Mouse (Mus musculus) CH12.LX (cell line): ENCODE measurements around the gene Nsf. TPM values are rescaled to one million over a fixed set of nuclear protein-coding genes. Genes with fewer than 3 reads are reported as not detected.
"Not testable (repeated sequence)": the region's sequence is repeated elsewhere in the genome, so short reads cannot be mapped to it uniquely, and the experiment has no call there.

ENCODE experiments used
- DNase-seq: peaks from one replicate; pipeline ENCODE4 v3.0.0-alpha.2; 2013; ENCODE audit errors: extremely low read depth
- H3K27ac ChIP-seq: 2 replicates; pipeline ENCODE4 v1.5.1; 2012; ENCODE audit warnings: low read depth, mild to moderate bottlenecking, control low read depth, moderate library complexity; ENCODE audit not compliant: insufficient read depth
- H3K27me3 ChIP-seq: replicated peaks from 2 replicates; pipeline ENCODE3; 2012; ENCODE audit warnings: inconsistent platforms
- H3K36me3 ChIP-seq, 2 experiments: replicated peaks in 1 of 2; 2 replicates each; pipeline versions ENCODE3 to v1.6.1; 2012; ENCODE audit warnings: inconsistent platforms in 1 of 2, low read length in 1 of 2, mild to moderate bottlenecking in 1 of 2, mixed read lengths in 1 of 2, moderate library complexity in 1 of 2; ENCODE audit not compliant: control insufficient read depth in 1 of 2, insufficient read depth in 1 of 2
- H3K4me1 ChIP-seq, 2 experiments: 2 replicates each; pipeline ENCODE4 v1.6.1; 2012; ENCODE audit warnings: inconsistent platforms in 1 of 2, moderate library complexity in 1 of 2; ENCODE audit not compliant: insufficient read depth in 2 of 2, control insufficient read depth in 1 of 2
- H3K4me2 ChIP-seq: 2 replicates; pipeline ENCODE4 v1.6.1; 2012; ENCODE audit warnings: low read depth, mild to moderate bottlenecking, control low read depth; ENCODE audit not compliant: poor library complexity, insufficient read depth, severe bottlenecking
- H3K4me3 ChIP-seq, 3 experiments: fragments of 150-350 bp in 1 of 3; sonication (generic) in 1 of 3; replicated peaks in 1 of 3; 2 replicates each; pipeline versions ENCODE3 to v1.5.1; 2011 to 2012; ENCODE audit warnings: low read depth in 2 of 3, low read length in 2 of 3, mild to moderate bottlenecking in 2 of 3, moderate library complexity in 2 of 3, control low read depth in 1 of 3, improper control_type of control experiment in 1 of 3, inconsistent platforms in 1 of 3, mixed read lengths in 1 of 3; ENCODE audit not compliant: poor library complexity in 1 of 3
- H3K79me2 ChIP-seq: replicated peaks from 2 replicates; pipeline ENCODE4 v1.6.1; 2012; ENCODE audit warnings: mild to moderate bottlenecking, moderate library complexity; ENCODE audit not compliant: control insufficient read depth, poor library complexity, insufficient read depth, severe bottlenecking; ENCODE audit errors: extremely low read depth
- H3K9ac ChIP-seq: 2 replicates; pipeline ENCODE4 v1.6.1; 2012; ENCODE audit warnings: low read depth, mild to moderate bottlenecking, control low read depth, moderate library complexity; ENCODE audit not compliant: insufficient read depth
- H3K9me3 ChIP-seq: replicated peaks from 2 replicates; pipeline ENCODE3; 2012; ENCODE audit warnings: low read length, inconsistent platforms, mixed read lengths
- CTCF ChIP-seq, 2 experiments: IDR thresholded peaks in 1 of 2; conservative IDR thresholded peaks in 1 of 2; 2 replicates each; pipeline ENCODE4 v1.5.1; 2011 to 2012; ENCODE audit warnings: low read depth in 2 of 2, low read length in 2 of 2, improper control_type of control experiment in 1 of 2, inconsistent platforms in 1 of 2, mild to moderate bottlenecking in 1 of 2, moderate library complexity in 1 of 2
- E2F4 ChIP-seq: IDR thresholded peaks from 2 replicates; pipeline ENCODE4 v1.6.1; 2011; ENCODE audit warnings: low read depth, low read length, improper control_type of control experiment; ENCODE audit not compliant: insufficient replicate concordance
- ELF1 ChIP-seq: IDR thresholded peaks from 2 replicates; pipeline ENCODE4 v1.6.1; 2014; ENCODE audit warnings: low read depth, mild to moderate bottlenecking, inconsistent platforms, low read length, improper control_type of control experiment
- EP300 ChIP-seq: IDR thresholded peaks from 2 replicates; pipeline ENCODE4 v1.6.1; 2011; ENCODE audit warnings: low read length, improper control_type of control experiment
- GABPA ChIP-seq: IDR thresholded peaks from 2 replicates; pipeline ENCODE4 v1.6.1; 2012; ENCODE audit warnings: low read depth, low read length, improper control_type of control experiment, inconsistent platforms; ENCODE audit not compliant: insufficient replicate concordance
- MAFK ChIP-seq: IDR thresholded peaks from 2 replicates; pipeline ENCODE4 v1.6.1; 2011; ENCODE audit warnings: low read length, improper control_type of control experiment; ENCODE audit not compliant: insufficient replicate concordance
- MAX ChIP-seq: IDR thresholded peaks from 2 replicates; pipeline ENCODE4 v1.6.1; 2011; ENCODE audit warnings: low read length, improper control_type of control experiment
- MEF2A ChIP-seq: IDR thresholded peaks from 2 replicates; pipeline ENCODE4 v1.6.1; 2014; ENCODE audit warnings: low read depth, mild to moderate bottlenecking, inconsistent platforms, low read length, improper control_type of control experiment, borderline replicate concordance
- MYC ChIP-seq: IDR thresholded peaks from 2 replicates; pipeline ENCODE4 v1.6.1; 2011; ENCODE audit warnings: low read depth, mild to moderate bottlenecking, improper control_type of control experiment, low read length
- NRF1 ChIP-seq: IDR thresholded peaks from 2 replicates; pipeline ENCODE4 v1.6.1; 2014; ENCODE audit warnings: low read depth, mild to moderate bottlenecking, inconsistent platforms, low read length, improper control_type of control experiment, moderate library complexity
- PAX5 ChIP-seq: IDR thresholded peaks from 2 replicates; pipeline ENCODE4 v1.6.1; 2012; ENCODE audit warnings: low read length, inconsistent platforms, mixed read lengths
- POLR2AphosphoS2 ChIP-seq: IDR thresholded peaks from 2 replicates; pipeline ENCODE4 v1.6.1; 2011; ENCODE audit warnings: low read depth, low read length, improper control_type of control experiment
- RCOR1 ChIP-seq: conservative IDR thresholded peaks from 2 replicates; pipeline ENCODE4 v1.6.1; 2012; ENCODE audit warnings: low read depth, mild to moderate bottlenecking, inconsistent platforms, low read length, improper control_type of control experiment
- SIN3A ChIP-seq: IDR thresholded peaks from 2 replicates; pipeline ENCODE4 v1.6.1; 2012; ENCODE audit warnings: low read length, improper control_type of control experiment, inconsistent platforms
- SMC3 ChIP-seq: IDR thresholded peaks from 2 replicates; pipeline ENCODE4 v1.6.1; 2011; ENCODE audit warnings: low read depth, low read length, improper control_type of control experiment
- UBTF ChIP-seq: IDR thresholded peaks from 2 replicates; pipeline ENCODE4 v1.6.1; 2012; ENCODE audit warnings: low read depth, mild to moderate bottlenecking, inconsistent platforms, low read length, improper control_type of control experiment, moderate library complexity
- USF2 ChIP-seq: conservative IDR thresholded peaks from 2 replicates; pipeline ENCODE4 v1.6.1; 2011; ENCODE audit warnings: low read depth, low read length, improper control_type of control experiment
- dilution Hi-C: fragments of 300-500 bp; cut with MboI; formaldehyde crosslinking; loops from 2 replicates; pipeline ENCODE4 v1.14.3; 2020; ENCODE audit warnings: low sequenced_read_pairs; ENCODE audit not compliant: extremely low pct_unique_long_range_greater_than_20kb, extremely low pct_ligation_motif_present
- in situ Hi-C: fragments of 300-500 bp; cut with MboI; formaldehyde crosslinking; loops from 3 replicates; pipeline ENCODE4 v1.14.3; 2019; ENCODE audit warnings: low sequenced_read_pairs, low pct_ligation_motif_present, low pct_unique_long_range_greater_than_20kb, mixed read lengths
- polyA plus RNA-seq: library from polyadenylated mRNA; unstranded; fragments of >175 nt; gene quantifications from 2 replicates; pipeline ENCODE4 v1.2.1, GENCODE M21; 2012; ENCODE audit warnings: low read depth; ENCODE audit not compliant: insufficient read length
- total RNA-seq, 2 experiments: library from RNA; depleted of rRNA; stranded (reverse); fragments of 300-350 nt in 1 of 2; fragments of >200 nt in 1 of 2; gene quantifications; 2 replicates each; pipeline ENCODE4 v1.2.3; 2012 to 2014

Gene Nsf
- total and polyA plus RNA-seq, 3 experiments, result 48.1 to 99.3 (median 50.9) TPM

GRCm38 (mm10) chr11:103884749-103885383 is 69.0 kb downstream of the Nsf start:
- Histone ChIP-seq H3K36me3 (peaks cover 37 to 94% of the 10 kb centered on the region in 2 experiments), H3K4me1 (peaks cover 0 to 4% of the 10 kb centered on the region in 2 experiments; a peak in 1 of 4 replicates), H3K9ac (no peak overlapping the region)
- DNase-seq, result no peak
- TF ChIP-seq EP300, result no peak
- TF ChIP-seq SIN3A, result no peak
- no peak for TF ChIP-seq NRF1
- TF ChIP-seq MAX, result no peak
- no peak for TF ChIP-seq GABPA
- TF ChIP-seq SMC3, result no peak
- no peak for TF ChIP-seq POLR2AphosphoS2
- no peak for TF ChIP-seq E2F4
- no peak for TF ChIP-seq MEF2A
- TF ChIP-seq ELF1, result no peak
- TF ChIP-seq USF2, result no peak
- no peak for TF ChIP-seq PAX5
- no peak for TF ChIP-seq MAFK
- no peak for TF ChIP-seq MYC
- no peak for TF ChIP-seq CTCF (conservative IDR thresholded peaks at IDR 0.05 in 1 of 2, IDR thresholded peaks at IDR 0.05 in 1 of 2; ENCODE audit: low read depth in 2 of 2, low read length in 2 of 2)
- TF ChIP-seq UBTF, result no peak
- TF ChIP-seq, all 38 proteins: peak for 0
- in situ Hi-C loops, result no loop called here
- no peaks in the 10 kb centered on the region for H3K9me3 ChIP-seq
- no peak overlapping the region for H3K27ac ChIP-seq
- dilution Hi-C loops, result no loop called here
- H3K27me3 ChIP-seq, result no peaks in the 10 kb centered on the region
- H3K79me2 ChIP-seq, result no peaks in the 10 kb centered on the region
- H3K4me2 ChIP-seq, result no peak overlapping the region
- H3K4me3 ChIP-seq, result no peak overlapping the region

- Histone ChIP-seq H3K4me1 (peaks cover 0 to 4% of the 10 kb centered on the region in 2 experiments; a peak in 1 of 4 replicates), H3K4me2 (no peak overlapping the region), H3K27me3 (no peaks in the 10 kb centered on the region), H3K79me2 (no peaks in the 10 kb centered on the region), H3K4me3 (no peak overlapping the region), H3K9me3 (no peaks in the 10 kb centered on the region), H3K27ac (no peak overlapping the region), H3K36me3 (peaks cover 38 to 91% of the 10 kb centered on the region in 2 experiments), H3K9ac (no peak overlapping the region)
- in situ Hi-C loops, result no loop called here
- DNase-seq, result no peak
- no peak for TF ChIP-seq RCOR1
- dilution Hi-C loops, result no loop called here
Measured at GRCm38 (mm10) chr11:103883793-103884192, 70.1 kb downstream of the Nsf start.

- H3K9me3 ChIP-seq, H3K4me2 ChIP-seq, DNase-seq, dilution Hi-C loops, H3K27me3 ChIP-seq, H3K27ac ChIP-seq, in situ Hi-C loops, H3K4me1 ChIP-seq, H3K79me2 ChIP-seq, H3K4me3 ChIP-seq, H3K9ac ChIP-seq: not testable (repeated sequence)
- peaks cover 35 to 76% of the 10 kb centered on the region in 2 experiments for H3K36me3 ChIP-seq
Measured at GRCm38 (mm10) chr11:103879476-103879875, 74.4 kb downstream of the Nsf start.
